Mouse (Mus musculus) liver, adult 2 months (tissue): ENCODE measurements around the gene 4930404N11Rik.

Source experiments
- CTCF ChIP-seq: fragments of 200-500 bp; IDR thresholded peaks from 2 replicates; pipeline ENCODE4 v1.5.1; 2011; ENCODE audit warnings: low read depth, low read length, control low read depth
- POLR2A ChIP-seq: fragments of 200-500 bp; IDR thresholded peaks from 2 replicates; pipeline ENCODE4 v1.6.1; 2011; ENCODE audit warnings: low read length, control low read depth; ENCODE audit not compliant: insufficient read depth; ENCODE audit errors: extremely low read depth

DNA sequence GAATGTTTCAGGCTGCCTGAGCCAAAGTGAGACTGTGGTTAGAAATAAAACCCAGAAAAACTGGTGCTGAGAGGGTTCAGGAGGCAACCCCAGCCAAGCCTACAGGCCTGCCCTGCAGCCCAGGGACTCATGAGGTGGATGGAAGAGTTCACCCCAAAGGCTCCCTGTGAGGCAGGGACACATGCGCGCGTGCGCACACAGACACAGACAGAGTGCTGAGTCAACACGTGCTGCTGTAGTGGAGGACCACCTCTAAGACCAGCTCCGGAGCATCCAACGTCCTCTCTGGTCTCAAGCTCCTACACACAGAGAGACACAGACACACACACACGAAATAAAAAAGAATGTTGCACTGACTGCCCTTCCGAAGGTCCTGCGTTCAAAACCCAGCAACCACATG lies 9.7 kb upstream of the 4930404N11Rik start:
- TF ChIP-seq CTCF (no peak), POLR2A (no peak)
